Mouse (Mus musculus): ENCODE measurements around the gene Arhgef10l.

DNA sequence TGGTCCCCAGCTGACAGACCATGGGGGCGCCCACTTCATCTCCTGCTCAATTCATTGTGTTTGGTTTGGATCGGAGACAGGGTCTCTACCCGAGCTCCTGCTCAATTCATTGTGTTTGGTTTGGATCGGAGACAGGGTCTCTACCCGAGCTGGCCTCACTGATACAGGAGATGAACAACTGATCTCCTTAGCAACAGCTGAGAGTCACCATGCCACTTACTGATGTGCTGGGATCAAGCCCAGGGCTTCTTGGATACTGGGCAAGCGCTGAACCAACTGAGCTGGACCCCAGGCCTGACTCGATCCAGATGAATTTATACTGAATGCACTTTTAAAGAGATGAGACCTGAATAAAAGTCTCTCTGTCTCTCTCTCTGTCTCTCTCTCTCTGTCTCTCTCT lies 59.6 kb downstream of the Arhgef10l start:
- TF ChIP-seq CTCF (IDR thresholded peaks at IDR 0.05; ENCODE audit: low read depth) (no peak), EP300 (IDR thresholded peaks at IDR 0.05; ENCODE audit: low read depth) (no peak)

All from liver, embryonic 14.5 days (tissue).